Mouse (Mus musculus): Measurements from ENCODE around the gene Prune2.

- TF ChIP-seq POLR2A (IDR thresholded peaks at IDR 0.05; ENCODE audit: extremely low read depth, insufficient read depth, low read length), result no peak
- TF ChIP-seq CTCF (IDR thresholded peaks at IDR 0.05; ENCODE audit: extremely low read depth, insufficient read depth, low read length), result no peak
Measured at GRCm38 (mm10) chr19:17014337-17015124, 58.6 kb downstream of the Prune2 start.
